Mouse (Mus musculus) ES-CJ7 (cell line): Measurements from ENCODE around the gene Tacc2.

Experiments
- DNase-seq: peaks from one replicate; pipeline ENCODE4 v3.0.0; 2011; ENCODE audit warnings: low read depth, low spot score

The Tacc2 gene

GRCm38 (mm10) chr7:130577388-130578003, at the start of gene Tacc2:
TSS of gene Tacc2 (plus strand) at chr7:130577438.
- no peak for DNase-seq

GRCm38 (mm10) chr7:130531138-130531537, 46.1 kb upstream of the Tacc2 start:
- DNase-seq: peak; percentile 39

- peak; percentile 88 for DNase-seq
These were observed 43.6 kb upstream of the Tacc2 start for GRCm38 (mm10) chr7:130533316-130534260.

- DNase-seq: no peak
These were observed 42.1 kb upstream of the Tacc2 start for GRCm38 (mm10) chr7:130535174-130535573.

- DNase-seq: no peak
These were observed 40.2 kb upstream of the Tacc2 start for GRCm38 (mm10) chr7:130537068-130537467.

- no peak for DNase-seq
These were observed 37.1 kb upstream of the Tacc2 start for GRCm38 (mm10) chr7:130540176-130540575.

- no peak for DNase-seq
These were observed 34.1 kb upstream of the Tacc2 start for GRCm38 (mm10) chr7:130543181-130543580.

- DNase-seq: peak; percentile 69
These were observed 31.8 kb upstream of the Tacc2 start for GRCm38 (mm10) chr7:130545401-130545800.

- no peak for DNase-seq
These were observed 31.3 kb upstream of the Tacc2 start for GRCm38 (mm10) chr7:130545893-130546292.

GRCm38 (mm10) chr7:130546421-130546790, 30.8 kb upstream of the Tacc2 start:
- DNase-seq: no peak

GRCm38 (mm10) chr7:130546791-130547484, 30.3 kb upstream of the Tacc2 start:
- DNase-seq: peak; percentile 97

GRCm38 (mm10) chr7:130547635-130548175, 29.5 kb upstream of the Tacc2 start:
- no peak for DNase-seq

GRCm38 (mm10) chr7:130552780-130553179, 24.5 kb upstream of the Tacc2 start:
- no peak for DNase-seq

- DNase-seq: no peak
These were observed 23.9 kb upstream of the Tacc2 start for GRCm38 (mm10) chr7:130553321-130553720.

- no peak for DNase-seq
These were observed 21.6 kb upstream of the Tacc2 start for GRCm38 (mm10) chr7:130555597-130555996.

GRCm38 (mm10) chr7:130558592-130558991, 18.6 kb upstream of the Tacc2 start:
- DNase-seq: no peak

GRCm38 (mm10) chr7:130560933-130561332, 16.3 kb upstream of the Tacc2 start:
- DNase-seq: no peak

- no peak for DNase-seq
These were observed 14.0 kb upstream of the Tacc2 start for GRCm38 (mm10) chr7:130563276-130563675.

- no peak for DNase-seq
These were observed 13.4 kb upstream of the Tacc2 start for GRCm38 (mm10) chr7:130563880-130564279.

- no peak for DNase-seq
These were observed 12.6 kb upstream of the Tacc2 start for GRCm38 (mm10) chr7:130564596-130564995.

- DNase-seq: no peak
These were observed 8.3 kb upstream of the Tacc2 start for GRCm38 (mm10) chr7:130568783-130569436.
